Mouse (Mus musculus) liver, adult 2 months (tissue): Measurements from ENCODE around the gene Cfap77.

Experiments
- CTCF ChIP-seq: fragments of 200-500 bp; IDR thresholded peaks from 2 replicates; pipeline ENCODE4 v1.5.1; 2011; ENCODE audit warnings: low read depth, low read length, control low read depth
- POLR2A ChIP-seq: fragments of 200-500 bp; IDR thresholded peaks from 2 replicates; pipeline ENCODE4 v1.6.1; 2011; ENCODE audit warnings: low read length, control low read depth; ENCODE audit not compliant: insufficient read depth; ENCODE audit errors: extremely low read depth

DNA sequence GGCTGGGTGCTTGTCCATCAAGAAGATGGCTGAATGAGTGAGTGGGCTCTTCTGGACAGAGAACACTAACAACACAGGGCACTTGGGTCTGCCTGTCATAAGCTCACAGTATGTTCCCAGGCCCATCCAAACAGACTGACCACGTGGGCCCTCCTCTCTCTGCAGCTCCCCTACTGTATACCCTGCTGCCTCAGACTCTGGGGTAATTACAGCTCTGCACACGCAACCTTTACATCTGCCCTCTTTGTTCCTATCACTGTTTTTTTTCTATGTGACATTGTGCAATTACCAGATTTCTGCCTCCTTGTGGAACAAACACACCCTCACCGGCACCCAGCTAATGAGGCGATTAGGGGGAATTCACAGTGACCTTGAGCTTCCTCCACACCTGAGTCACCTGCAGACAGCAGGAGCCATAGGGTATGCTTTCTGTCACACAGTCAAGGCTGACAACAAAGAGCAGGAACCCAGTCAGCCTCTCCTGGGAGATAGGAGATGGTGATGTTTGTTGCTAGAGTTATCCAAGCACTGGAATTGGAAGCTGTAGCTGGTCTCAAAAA, 157.4 kb downstream of the Cfap77 start:
- TF ChIP-seq CTCF: no peak
- TF ChIP-seq POLR2A: no peak
